ENCODE assay signal across 9 mouse cellular contexts in the genomic region with DNA sequence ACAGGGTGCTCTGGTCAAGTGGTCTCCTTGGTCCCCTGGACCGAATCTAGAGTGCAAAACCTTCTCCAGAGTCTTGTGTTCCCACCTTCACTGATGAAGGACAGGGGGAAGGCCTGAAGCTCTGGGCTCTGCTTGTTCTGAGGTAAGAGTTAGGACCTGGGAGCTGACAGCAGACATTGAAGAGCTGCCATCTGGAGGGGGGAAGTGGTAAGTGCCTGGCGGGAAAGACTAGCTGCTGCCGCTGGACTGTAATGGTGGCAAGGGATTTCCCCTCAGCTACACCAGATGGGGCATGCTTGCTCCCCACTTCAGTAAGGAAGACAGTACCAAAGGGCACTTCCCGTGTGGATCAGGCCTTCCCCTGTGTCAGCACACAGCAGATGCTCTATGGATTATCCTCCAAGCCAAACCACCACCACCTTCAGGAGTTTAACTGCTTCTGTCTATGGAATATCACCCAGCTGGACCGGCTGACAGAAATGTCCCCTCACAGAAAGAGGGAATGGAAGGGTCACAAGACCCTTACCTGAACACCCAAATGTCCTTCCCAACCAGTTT. TPM values are rescaled to one million over a fixed set of nuclear protein-coding genes. Genes with fewer than 3 reads are reported as not detected.
DNase-seq lines count a peak whose midpoint lies in the region; ATAC-seq and TF ChIP-seq lines count a peak whose summit lies in the region.
"Had no signal": no experiment of that assay in that cellular context is flagged by ENCODE, and none has a peak within 500 bp of the region (broad histone marks: within the 10 kb centered on the region; RNA-seq: fewer than 3 reads in every experiment).

No protein-coding gene starts in this region.

- no peak for TF ChIP-seq EP300 in CH12.LX (IDR thresholded peaks at IDR 0.05; ENCODE audit: low read length)
- TF ChIP-seq EP300 in liver, embryonic 14.5 days (IDR thresholded peaks at IDR 0.05; ENCODE audit: low read depth) = no peak
- TF ChIP-seq EP300 in stomach, postnatal 0 days (optimal IDR thresholded peaks at IDR 0.05) = no peak

- H3K9ac ChIP-seq in CH12.LX (ENCODE audit: insufficient read depth, low read depth) = no peak overlapping the region
- no peak overlapping the region for H3K9ac ChIP-seq in forebrain, embryonic 13.5 days
- H3K9ac ChIP-seq in liver, embryonic 14.5 days (replicated peaks) = no peak overlapping the region
- H3K9ac ChIP-seq in stomach, postnatal 0 days (ENCODE audit: low read length) = no peak overlapping the region
- H3K9ac ChIP-seq: embryonic facial prominence, embryonic 12.5 days had no signal

- in situ Hi-C loops in CH12.LX (cut with MboI; ENCODE audit: low pct_ligation_motif_present, low pct_unique_long_range_greater_than_20kb, low sequenced_read_pairs) = loop anchor here (10.0 kb wide), 3 partner anchors 113 to 333 kb away; no protein-coding TSS in a partner anchor

- no peaks in the 10 kb centered on the region for H3K36me3 ChIP-seq in CH12.LX (replicated peaks in 1 of 2; ENCODE audit: control insufficient read depth in 1 of 2, insufficient read depth in 1 of 2, low read length in 1 of 2)
- H3K36me3 ChIP-seq in forebrain, embryonic 13.5 days (ENCODE audit: poor library complexity, severe bottlenecking) = no peaks in the 10 kb centered on the region
- H3K36me3 ChIP-seq in liver, embryonic 14.5 days (replicated peaks; ENCODE audit: control insufficient read depth, insufficient read depth, low read depth) = no peaks in the 10 kb centered on the region
- H3K36me3 ChIP-seq in stomach, postnatal 0 days (ENCODE audit: control insufficient read depth, insufficient read depth, low read length) = no peaks in the 10 kb centered on the region
- H3K36me3 ChIP-seq: embryonic facial prominence, embryonic 12.5 days had no signal

- H3K4me1 ChIP-seq in CH12.LX (ENCODE audit: control insufficient read depth in 1 of 2, insufficient read depth in 2 of 2) = peaks cover 17 to 33% of the 10 kb centered on the region in 2 experiments
- peaks cover 9% of the 10 kb centered on the region for H3K4me1 ChIP-seq in forebrain, embryonic 13.5 days
- H3K4me1 ChIP-seq in liver, embryonic 14.5 days (replicated peaks; ENCODE audit: control insufficient read depth in 2 of 2, insufficient read depth in 2 of 2, low read length in 1 of 2) = peaks cover 5% of the 10 kb centered on the region in 2 experiments; a peak in 3 of 4 replicates
- no peaks in the 10 kb centered on the region; the same call in 1 of the 2 replicates for H3K4me1 ChIP-seq in stomach, postnatal 0 days (replicated peaks; ENCODE audit: control insufficient read depth, insufficient read depth)

- H3K79me2 ChIP-seq in CH12.LX (replicated peaks; ENCODE audit: control insufficient read depth, extremely low read depth, insufficient read depth, poor library complexity, severe bottlenecking) = no peaks in the 10 kb centered on the region

- ATAC-seq in forebrain, embryonic 13.5 days = peak; percentile 75
- no peak for ATAC-seq in liver, embryonic 14.5 days (ENCODE audit: insufficient read depth)
- peak; percentile 55 for ATAC-seq in stomach, postnatal 0 days (ENCODE audit: low FRiP score, low TSS enrichment)

- peak; percentile 37 to 97 for TF ChIP-seq CTCF in CH12.LX (conservative IDR thresholded peaks at IDR 0.05 in 1 of 2, IDR thresholded peaks at IDR 0.05 in 1 of 2; ENCODE audit: low read depth in 2 of 2, low read length in 2 of 2)
- peak; percentile 76 for TF ChIP-seq CTCF in brain, embryonic 14.5 days (IDR thresholded peaks at IDR 0.05; ENCODE audit: borderline replicate concordance, extremely low read depth, insufficient read depth, insufficient read length)
- peak; percentile 72 for TF ChIP-seq CTCF in liver, embryonic 14.5 days (IDR thresholded peaks at IDR 0.05; ENCODE audit: low read depth)
- peak; percentile 83 for TF ChIP-seq CTCF in stomach, postnatal 0 days (IDR thresholded peaks at IDR 0.05; ENCODE audit: low read depth)

- TF ChIP-seq POLR2A in CH12.LX (IDR thresholded peaks at IDR 0.05; ENCODE audit: low read depth, low read length) = peak; percentile 49; the same call in 1 of the 2 replicates
- no peak for TF ChIP-seq POLR2A in brain, embryonic 14.5 days (IDR thresholded peaks at IDR 0.05; ENCODE audit: borderline replicate concordance, extremely low read depth, insufficient read depth, insufficient read length, poor library complexity, severe bottlenecking)

- H3K4me3 ChIP-seq in CH12.LX (replicated peaks in 1 of 3; ENCODE audit: low read depth in 2 of 3, low read length in 2 of 3, poor library complexity in 1 of 3) = no peak overlapping the region
- no peak overlapping the region for H3K4me3 ChIP-seq in forebrain, embryonic 13.5 days
- H3K4me3 ChIP-seq in liver, embryonic 14.5 days (ENCODE audit: insufficient read depth in 1 of 2, low read depth in 2 of 2, low read length in 2 of 2) = no peak overlapping the region
- H3K4me3 ChIP-seq in stomach, postnatal 0 days (ENCODE audit: low read depth, low read length) = no peak overlapping the region
- H3K4me3 ChIP-seq: embryonic facial prominence, embryonic 12.5 days had no signal

- H3K27ac ChIP-seq in CH12.LX (ENCODE audit: insufficient read depth, low read depth) = no peak overlapping the region
- no peak overlapping the region for H3K27ac ChIP-seq in forebrain, embryonic 13.5 days
- no peak overlapping the region for H3K27ac ChIP-seq in liver, embryonic 14.5 days
- no peak overlapping the region for H3K27ac ChIP-seq in stomach, postnatal 0 days (replicated peaks)
- H3K27ac ChIP-seq: embryonic facial prominence, embryonic 12.5 days had no signal

- peak; percentile 92 for TF ChIP-seq RAD21 in CH12.LX (IDR thresholded peaks at IDR 0.05; ENCODE audit: low read depth, low read length)

- intact Hi-C loops in heart, postnatal 10 days (cut with DNase I) = loop anchor here (1.0 to 2.0 kb wide), 3 partner anchors 49 to 101 kb away; a partner anchor contains a TSS

- WGBS in forebrain, embryonic 13.5 days = 43% methylated on average over 5 of the region's 5 CpGs
- WGBS in liver, embryonic 14.5 days (ENCODE audit: insufficient replicate concordance) = 25% methylated on average over 5 of the region's 5 CpGs
- 36% methylated on average over 5 of the region's 5 CpGs for WGBS in stomach, postnatal 0 days

- dilution Hi-C loops in CH12.LX (cut with MboI; ENCODE audit: extremely low pct_ligation_motif_present, extremely low pct_unique_long_range_greater_than_20kb, low sequenced_read_pairs) = no loop called here

- H3K9me3 ChIP-seq in CH12.LX (replicated peaks; ENCODE audit: low read length) = no peaks in the 10 kb centered on the region
- no peaks in the 10 kb centered on the region for H3K9me3 ChIP-seq in forebrain, embryonic 13.5 days (replicated peaks)
- H3K9me3 ChIP-seq in liver, embryonic 14.5 days (ENCODE audit: control insufficient read depth, low read length) = no peaks in the 10 kb centered on the region
- H3K9me3 ChIP-seq in stomach, postnatal 0 days (ENCODE audit: control insufficient read depth, low read length) = no peaks in the 10 kb centered on the region
- H3K9me3 ChIP-seq: embryonic facial prominence, embryonic 12.5 days had no signal

- peak; percentile 87 for DNase-seq in CH12.LX (ENCODE audit: extremely low read depth)
- DNase-seq in brain, embryonic 14.5 days (ENCODE audit: low read depth) = peak; percentile 83
- peak; percentile 80 to 83 for DNase-seq in heart, postnatal 10 days
- DNase-seq in kidney, postnatal 25 days = peak; percentile 75 to 79
- peak in 1 of 3 experiments; percentile 20 for DNase-seq in liver, embryonic 14.5 days (ENCODE audit: low read depth in 3 of 3, low spot score in 3 of 3)
- DNase-seq in natural killer cell, adult 2 months (ENCODE audit: low spot score in 2 of 2) = peak; percentile 32 to 49
- DNase-seq in stomach, postnatal 0 days (ENCODE audit: low spot score) = peak; percentile 77

- no peaks in the 10 kb centered on the region for H3K27me3 ChIP-seq in CH12.LX (replicated peaks)
- no peaks in the 10 kb centered on the region for H3K27me3 ChIP-seq in forebrain, embryonic 13.5 days
- no peaks in the 10 kb centered on the region for H3K27me3 ChIP-seq in liver, embryonic 14.5 days (ENCODE audit: control insufficient read depth, insufficient read depth, low read length)
- no peaks in the 10 kb centered on the region for H3K27me3 ChIP-seq in stomach, postnatal 0 days (ENCODE audit: control insufficient read depth, insufficient read depth, low read length)
- H3K27me3 ChIP-seq: embryonic facial prominence, embryonic 12.5 days had no signal

- H3K4me2 ChIP-seq in CH12.LX (ENCODE audit: insufficient read depth, low read depth, poor library complexity, severe bottlenecking) = no peak overlapping the region
- no peak overlapping the region for H3K4me2 ChIP-seq in forebrain, embryonic 13.5 days
- H3K4me2 ChIP-seq in liver, embryonic 14.5 days (ENCODE audit: low read depth) = no peak overlapping the region
- no peak overlapping the region for H3K4me2 ChIP-seq in stomach, postnatal 0 days (replicated peaks; ENCODE audit: low read depth)
- H3K4me2 ChIP-seq: embryonic facial prominence, embryonic 12.5 days had no signal

TF ChIP-seq in CH12.LX, 34 proteins besides CTCF, POLR2A, EP300 and RAD21 (continues in another document):
- TF ChIP-seq RCOR1 (conservative IDR thresholded peaks at IDR 0.05; ENCODE audit: low read depth, low read length) (no peak), TCF12 (IDR thresholded peaks at IDR 0.05; ENCODE audit: low read depth, low read length) (peak; percentile 60; the same call in 1 of the 2 replicates), ZNF384 (IDR thresholded peaks at IDR 0.05; ENCODE audit: low read depth, low read length) (no peak), PAX5 (IDR thresholded peaks at IDR 0.05; ENCODE audit: low read length) (no peak)

RNA-seq across cellular contexts. Expression of a gene that starts 11.0 kb away (rescaled TPM):
- total RNA-seq in CH12.LX (2012; rRNA removed) (not detected in 2 replicates), CH12.LX (2014; rRNA removed) (not detected in 2 replicates)
- not detected in 2 replicates for polyA plus RNA-seq in CH12.LX (2012; ENCODE audit: insufficient read length, low read depth)
- 0.10 and 0.16 TPM in 2 replicates for polyA plus RNA-seq in brain, embryonic 14.5 days (2012; rRNA removed)
- 0.10 and 0.40 TPM in 2 replicates for polyA plus RNA-seq in forebrain, embryonic 13.5 days (2015; fragmentation: Nextera tagmentation; extraction: Ambion mirVana)
- total RNA-seq in heart, postnatal 10 days (2021) = not detected
- 164 and 200 TPM in 2 replicates for polyA plus RNA-seq in liver, embryonic 14.5 days (2012; rRNA removed)
- 202 and 224 TPM in 2 replicates for polyA plus RNA-seq in liver, embryonic 14.5 days (2014; fragmentation: Nextera tagmentation; extraction: Ambion mirVana)
- polyA plus RNA-seq in stomach, postnatal 0 days (2015; fragmentation: Nextera tagmentation; extraction: Ambion mirVana) = 0.95 and 2.5 TPM in 2 replicates

RNA-seq across cellular contexts. Expression of a gene that starts 48.9 kb away (rescaled TPM):
- total RNA-seq in CH12.LX (2012; rRNA removed) = 21.7 and 22.6 TPM in 2 replicates
- total RNA-seq in CH12.LX (2014; rRNA removed) = 12.7 and 14.8 TPM in 2 replicates
- 16.8 and 20.9 TPM in 2 replicates for polyA plus RNA-seq in CH12.LX (2012; ENCODE audit: insufficient read length, low read depth)
- 18.3 and 28.6 TPM in 2 replicates for polyA plus RNA-seq in brain, embryonic 14.5 days (2012; rRNA removed)
- 44.9 and 46.4 TPM in 2 replicates for polyA plus RNA-seq in forebrain, embryonic 13.5 days (2015; fragmentation: Nextera tagmentation; extraction: Ambion mirVana)
- 10 to 100 TPM; 35.6 to 39.4 TPM for total RNA-seq in heart, postnatal 10 days (2021)
- 2.8 and 5.0 TPM in 2 replicates for polyA plus RNA-seq in liver, embryonic 14.5 days (2012; rRNA removed)
- 9.6 and 11.8 TPM in 2 replicates for polyA plus RNA-seq in liver, embryonic 14.5 days (2014; fragmentation: Nextera tagmentation; extraction: Ambion mirVana)
- 25.8 and 35.6 TPM in 2 replicates for polyA plus RNA-seq in stomach, postnatal 0 days (2015; fragmentation: Nextera tagmentation; extraction: Ambion mirVana)

Comparison
In these comparisons a context has a peak if more than half of its experiments do, and no peak if none do; other contexts are left out.
1. RNA of a gene that starts 11.0 kb away (polyA plus RNA-seq): 164 to 224 TPM in liver, embryonic 14.5 days; 0.95 to 2.5 TPM in stomach, postnatal 0 days, 0.10 to 0.16 TPM in brain, embryonic 14.5 days, 0.10 to 0.40 TPM in forebrain, embryonic 13.5 days and not detected in CH12.LX; every median in the first group is over 10 times any median in the second.
2. Peak in every context shown above with its lines, with median percentiles within 50 percentile points of each other: CTCF ChIP-seq.